Comparison of ENCODE assay signal across 8 mouse cellular contexts in the genomic region with DNA sequence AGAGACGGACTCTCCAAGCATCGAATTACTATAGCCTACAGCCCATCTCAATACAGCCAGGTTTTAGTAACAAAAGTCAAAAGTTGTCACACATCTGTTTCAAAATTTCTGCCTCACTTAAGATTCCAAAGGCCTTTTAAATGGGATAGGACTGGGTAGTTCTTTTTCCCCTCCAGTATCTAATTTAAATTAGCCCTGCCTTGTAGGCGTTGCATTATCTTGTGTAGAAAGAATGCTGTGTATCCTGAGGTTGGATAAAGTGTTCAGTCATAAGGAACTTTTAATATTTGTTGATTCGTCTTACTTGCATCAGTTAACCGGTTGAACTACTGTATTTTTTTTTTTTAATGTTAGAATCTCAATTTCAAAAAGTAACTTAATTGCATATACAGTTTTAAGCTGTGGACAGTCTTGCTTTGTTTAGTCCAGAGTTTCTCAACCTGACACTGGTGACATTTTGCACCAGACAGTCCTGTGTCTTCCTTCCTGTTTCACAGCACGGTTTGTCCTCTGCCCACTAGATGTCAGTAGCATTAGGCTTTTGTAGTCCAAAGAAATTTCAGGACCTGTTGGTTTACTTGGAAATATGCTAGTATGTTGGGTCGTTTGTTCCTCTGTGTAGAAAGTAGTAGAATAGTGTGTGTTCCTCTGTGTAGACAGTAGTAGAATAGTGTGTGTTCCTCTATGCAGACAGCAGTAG. TPM values are rescaled to one million over a fixed set of nuclear protein-coding genes. Genes with fewer than 3 reads are reported as not detected.
DNase-seq lines count a peak whose midpoint lies in the region; ATAC-seq and TF ChIP-seq lines count a peak whose summit lies in the region.

No protein-coding gene starts in this region.

- peak overlapping the region; percentile 87 for H3K9ac ChIP-seq in forebrain, embryonic 12.5 days
- H3K9ac ChIP-seq in intestine, embryonic 14.5 days (ENCODE audit: low read length): peak overlapping the region; percentile 81
- H3K9ac ChIP-seq in liver, embryonic 14.5 days (replicated peaks): peak overlapping the region; percentile 82
- H3K9ac ChIP-seq in neural tube, embryonic 12.5 days: peak overlapping the region; percentile 92

- TF ChIP-seq EP300 in liver, embryonic 14.5 days (IDR thresholded peaks at IDR 0.05; ENCODE audit: low read depth): no peak

- no peaks in the 10 kb centered on the region; the same call in 1 of the 2 replicates for H3K4me1 ChIP-seq in testis, adult 2 months (ENCODE audit: control insufficient read depth, insufficient read depth, low read length)
- peaks cover 19% of the 10 kb centered on the region for H3K4me1 ChIP-seq in forebrain, embryonic 12.5 days
- no peaks in the 10 kb centered on the region for H3K4me1 ChIP-seq in intestine, embryonic 14.5 days (replicated peaks; ENCODE audit: control insufficient read depth, insufficient read depth, low read length)
- peaks cover 2 to 3% of the 10 kb centered on the region in 2 experiments; a peak in 2 of 4 replicates for H3K4me1 ChIP-seq in liver, embryonic 14.5 days (replicated peaks; ENCODE audit: control insufficient read depth in 2 of 2, insufficient read depth in 2 of 2, low read length in 1 of 2)
- H3K4me1 ChIP-seq in neural tube, embryonic 12.5 days: peaks cover 8% of the 10 kb centered on the region; the same call in 1 of the 2 replicates

- no peak for DNase-seq in testis, postnatal 14 days (ENCODE audit: low spot score)
- DNase-seq in c-Kit-positive CD71-negative TER-119-negative erythroid progenitor cells, embryonic 14.5 days (ENCODE audit: low read depth): peak; percentile 51
- no peak for DNase-seq in intestine, embryonic 14.5 days (ENCODE audit: low spot score)
- peak; percentile 49 to 52 (median 52) for DNase-seq in liver, embryonic 14.5 days (ENCODE audit: low read depth in 3 of 3, low spot score in 3 of 3)
- no peak for DNase-seq in ovary, postnatal 10 days (ENCODE audit: low spot score)

- H3K27me3 ChIP-seq in testis, adult 2 months (ENCODE audit: control insufficient read depth, insufficient read depth, low read length): no peaks in the 10 kb centered on the region
- no peaks in the 10 kb centered on the region for H3K27me3 ChIP-seq in forebrain, embryonic 12.5 days
- no peaks in the 10 kb centered on the region for H3K27me3 ChIP-seq in intestine, embryonic 14.5 days (replicated peaks; ENCODE audit: control insufficient read depth, insufficient read depth, low read length)
- H3K27me3 ChIP-seq in liver, embryonic 14.5 days (ENCODE audit: control insufficient read depth, insufficient read depth, low read length): no peaks in the 10 kb centered on the region
- H3K27me3 ChIP-seq in neural tube, embryonic 12.5 days (replicated peaks): no peaks in the 10 kb centered on the region

- peak overlapping the region; percentile 98 for H3K4me3 ChIP-seq in testis, adult 2 months (ENCODE audit: control insufficient read depth, low read depth, low read length)
- H3K4me3 ChIP-seq in forebrain, embryonic 12.5 days (replicated peaks): peak overlapping the region; percentile 82
- peak overlapping the region; percentile 75 for H3K4me3 ChIP-seq in intestine, embryonic 14.5 days (ENCODE audit: low read depth, low read length)
- H3K4me3 ChIP-seq in liver, embryonic 14.5 days (ENCODE audit: insufficient read depth in 1 of 2, low read depth in 2 of 2, low read length in 2 of 2): peak overlapping the region; percentile 86 to 95
- H3K4me3 ChIP-seq in neural tube, embryonic 12.5 days: peak overlapping the region; percentile 76

- no peak for ATAC-seq in forebrain, embryonic 12.5 days (ENCODE audit: low FRiP score)
- no peak for ATAC-seq in intestine, embryonic 14.5 days (replicated peaks; ENCODE audit: low FRiP score, low TSS enrichment, low read depth)
- peak; percentile 16; the same call in 1 of the 2 replicates for ATAC-seq in liver, embryonic 14.5 days (ENCODE audit: insufficient read depth)
- ATAC-seq in neural tube, embryonic 12.5 days (ENCODE audit: low FRiP score, low read depth): no peak; the same call in 1 of the 2 replicates

- peak overlapping the region; percentile 78 for H3K4me2 ChIP-seq in forebrain, embryonic 12.5 days
- H3K4me2 ChIP-seq in intestine, embryonic 14.5 days (ENCODE audit: low read length): peak overlapping the region; percentile 77
- peak overlapping the region; percentile 73 for H3K4me2 ChIP-seq in liver, embryonic 14.5 days (ENCODE audit: low read depth)
- H3K4me2 ChIP-seq in neural tube, embryonic 12.5 days (replicated peaks): peak overlapping the region; percentile 78

- TF ChIP-seq POLR2A in testis, adult 2 months (IDR thresholded peaks at IDR 0.05; ENCODE audit: control insufficient read depth, low read depth, low read length): no peak

- 28% methylated on average over 7 of the region's 7 CpGs for WGBS in forebrain, embryonic 12.5 days
- WGBS in intestine, embryonic 14.5 days: 16% methylated on average over 7 of the region's 7 CpGs
- 11% methylated on average over 7 of the region's 7 CpGs for WGBS in liver, embryonic 14.5 days (ENCODE audit: insufficient replicate concordance)
- WGBS in neural tube, embryonic 12.5 days: 25% methylated on average over 7 of the region's 7 CpGs

- no peaks in the 10 kb centered on the region for H3K9me3 ChIP-seq in forebrain, embryonic 12.5 days
- H3K9me3 ChIP-seq in intestine, embryonic 14.5 days (ENCODE audit: control insufficient read depth, low read length): 0 out of 2 replicates have a peak, but pooled peaks cover 4% of the 10 kb centered on the region
- H3K9me3 ChIP-seq in liver, embryonic 14.5 days (ENCODE audit: control insufficient read depth, low read length): no peaks in the 10 kb centered on the region
- H3K9me3 ChIP-seq in neural tube, embryonic 12.5 days: no peaks in the 10 kb centered on the region

- no peak; the same call in 1 of the 2 replicates for TF ChIP-seq CTCF in testis, adult 2 months (IDR thresholded peaks at IDR 0.05; ENCODE audit: control insufficient read depth, insufficient read depth, insufficient replicate concordance, low read depth, low read length)
- TF ChIP-seq CTCF in liver, embryonic 14.5 days (IDR thresholded peaks at IDR 0.05; ENCODE audit: low read depth): peak; percentile 74

- no peak overlapping the region for H3K27ac ChIP-seq in testis, adult 2 months (ENCODE audit: control insufficient read depth, insufficient read depth, low read depth, low read length)
- H3K27ac ChIP-seq in forebrain, embryonic 12.5 days: no peak overlapping the region
- no peak overlapping the region for H3K27ac ChIP-seq in intestine, embryonic 14.5 days (ENCODE audit: low read depth)
- H3K27ac ChIP-seq in liver, embryonic 14.5 days: peak overlapping the region; percentile 31; the same call in 1 of the 2 replicates
- no peak overlapping the region for H3K27ac ChIP-seq in neural tube, embryonic 12.5 days

- H3K36me3 ChIP-seq in testis, adult 2 months (ENCODE audit: control insufficient read depth, insufficient read depth, low read length): no peaks in the 10 kb centered on the region
- H3K36me3 ChIP-seq in forebrain, embryonic 12.5 days (replicated peaks): peaks cover 32% of the 10 kb centered on the region
- peaks cover 29% of the 10 kb centered on the region for H3K36me3 ChIP-seq in intestine, embryonic 14.5 days (ENCODE audit: control insufficient read depth, insufficient read depth, low read length)
- H3K36me3 ChIP-seq in liver, embryonic 14.5 days (replicated peaks; ENCODE audit: control insufficient read depth, insufficient read depth, low read depth): peaks cover 11% of the 10 kb centered on the region
- H3K36me3 ChIP-seq in neural tube, embryonic 12.5 days: peaks cover 26% of the 10 kb centered on the region

RNA-seq across cellular contexts. Expression of a gene that starts 0.8 kb away (rescaled TPM):
- 3.0 and 3.5 TPM in 2 replicates for polyA plus RNA-seq in testis, adult 2 months (2012; rRNA removed)
- polyA plus RNA-seq in forebrain, embryonic 12.5 days (2016; fragmentation: Nextera tagmentation; extraction: Ambion mirVana): 19.6 and 20.8 TPM in 2 replicates
- polyA plus RNA-seq in intestine, embryonic 14.5 days (2014; fragmentation: Nextera tagmentation; extraction: Ambion mirVana): 19.6 and 19.7 TPM in 2 replicates
- polyA plus RNA-seq in liver, embryonic 14.5 days (2012; rRNA removed): 3.2 and 4.7 TPM in 2 replicates
- 8.1 and 10.0 TPM in 2 replicates for polyA plus RNA-seq in liver, embryonic 14.5 days (2014; fragmentation: Nextera tagmentation; extraction: Ambion mirVana)
- polyA plus RNA-seq in neural tube, embryonic 12.5 days (2016; fragmentation: Nextera tagmentation; extraction: Ambion mirVana): 23.0 and 23.7 TPM in 2 replicates

RNA-seq across cellular contexts. Expression of a gene that starts 32.3 kb away (rescaled TPM):
- polyA plus RNA-seq in testis, adult 2 months (2012; rRNA removed): 7.2 and 7.5 TPM in 2 replicates
- polyA plus RNA-seq in forebrain, embryonic 12.5 days (2016; fragmentation: Nextera tagmentation; extraction: Ambion mirVana): 9.7 and 11.4 TPM in 2 replicates
- polyA plus RNA-seq in intestine, embryonic 14.5 days (2014; fragmentation: Nextera tagmentation; extraction: Ambion mirVana): 33.6 and 37.0 TPM in 2 replicates
- 3.1 and 4.6 TPM in 2 replicates for polyA plus RNA-seq in liver, embryonic 14.5 days (2012; rRNA removed)
- polyA plus RNA-seq in liver, embryonic 14.5 days (2014; fragmentation: Nextera tagmentation; extraction: Ambion mirVana): 4.6 and 6.1 TPM in 2 replicates
- 12.1 and 12.6 TPM in 2 replicates for polyA plus RNA-seq in neural tube, embryonic 12.5 days (2016; fragmentation: Nextera tagmentation; extraction: Ambion mirVana)

Comparison
In these comparisons a context has a peak if more than half of its experiments do, and no peak if none do; other contexts are left out.
1. DNase-seq: peak in c-Kit-positive CD71-negative TER-119-negative erythroid progenitor cells, embryonic 14.5 days (single experiment) and liver, embryonic 14.5 days (3 of 3); none in testis, postnatal 14 days (single experiment), intestine, embryonic 14.5 days (single experiment) and ovary, postnatal 10 days (single experiment).
2. Peak in every context shown above with its lines, with median percentiles within 50 percentile points of each other: H3K4me3 ChIP-seq, H3K4me2 ChIP-seq and H3K9ac ChIP-seq.